Mouse (Mus musculus): Measurements from ENCODE around the gene Cfap74. TPM values are rescaled to one million over a fixed set of nuclear protein-coding genes. Genes with fewer than 3 reads are reported as not detected.
"Not testable (repeated sequence)": the region's sequence is repeated elsewhere in the genome, so short reads cannot be mapped to it uniquely, and the experiment has no call there.

The Cfap74 gene
- total and polyA plus RNA-seq, 2 experiments from 2014 or later, result 0.29 to 1.1 TPM

DNA sequence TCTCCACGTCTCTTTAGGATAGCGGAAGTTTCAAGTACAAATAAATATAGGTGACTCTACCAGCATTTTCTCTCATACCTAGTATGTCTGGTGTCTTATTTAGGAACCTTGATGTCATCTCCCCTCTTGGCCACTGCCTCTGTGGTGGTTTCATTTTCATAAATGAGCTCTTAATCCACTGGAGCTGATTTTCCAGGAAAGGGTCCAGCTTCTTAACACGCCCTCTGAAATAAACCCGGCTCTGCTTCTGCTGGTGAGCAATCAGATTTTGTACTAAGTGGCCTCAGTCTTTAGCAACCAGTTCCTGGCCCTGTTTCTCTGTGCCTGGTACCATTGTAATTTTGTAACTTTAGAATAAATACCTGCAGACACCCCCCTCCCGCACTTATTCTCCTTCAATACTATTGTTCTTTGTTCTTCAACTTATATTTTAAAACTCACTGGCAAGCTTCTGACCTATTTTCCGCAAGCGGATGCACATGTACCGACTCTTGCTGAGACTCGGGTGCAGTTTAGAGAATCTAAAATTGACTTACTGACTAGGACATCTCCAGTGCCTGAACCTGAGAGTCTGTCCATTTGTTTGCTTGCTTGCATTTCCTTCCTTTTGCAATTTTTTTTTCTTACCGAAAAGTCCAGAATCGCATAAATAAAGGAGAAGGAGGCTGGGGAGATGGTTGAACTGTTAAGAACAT is 4.8 kb downstream of the Cfap74 start:
- no peak for TF ChIP-seq EP300 (IDR thresholded peaks at IDR 0.05; ENCODE audit: low read depth)
- TF ChIP-seq CTCF (IDR thresholded peaks at IDR 0.05; ENCODE audit: low read depth), result no peak
- Histone ChIP-seq H3K4me2 (ENCODE audit: low read depth, low read length) (no peak overlapping the region), H3K4me3 (ENCODE audit: low read depth, low read length) (no peak overlapping the region; the same call in 1 of the 2 replicates), H3K27ac (ENCODE audit: low read depth) (no peak overlapping the region; the same call in 1 of the 2 replicates), H3K27me3 (ENCODE audit: control insufficient read depth, insufficient read depth, low read length) (no peaks in the 10 kb centered on the region), H3K4me1 (ENCODE audit: control insufficient read depth, insufficient read depth) (no peaks in the 10 kb centered on the region), H3K36me3 (replicated peaks; ENCODE audit: control insufficient read depth, insufficient read depth, low read length) (no peaks in the 10 kb centered on the region), H3K9me3 (replicated peaks; ENCODE audit: control insufficient read depth, low read length) (no peaks in the 10 kb centered on the region), H3K9ac (replicated peaks; ENCODE audit: low read depth, low read length) (no peak overlapping the region)
- ATAC-seq (ENCODE audit: insufficient read depth, low read depth) (no peak), DNase-seq (ENCODE audit: low spot score) (no peak)
- 83% methylated on average over 11 of the region's 11 CpGs for WGBS

DNA sequence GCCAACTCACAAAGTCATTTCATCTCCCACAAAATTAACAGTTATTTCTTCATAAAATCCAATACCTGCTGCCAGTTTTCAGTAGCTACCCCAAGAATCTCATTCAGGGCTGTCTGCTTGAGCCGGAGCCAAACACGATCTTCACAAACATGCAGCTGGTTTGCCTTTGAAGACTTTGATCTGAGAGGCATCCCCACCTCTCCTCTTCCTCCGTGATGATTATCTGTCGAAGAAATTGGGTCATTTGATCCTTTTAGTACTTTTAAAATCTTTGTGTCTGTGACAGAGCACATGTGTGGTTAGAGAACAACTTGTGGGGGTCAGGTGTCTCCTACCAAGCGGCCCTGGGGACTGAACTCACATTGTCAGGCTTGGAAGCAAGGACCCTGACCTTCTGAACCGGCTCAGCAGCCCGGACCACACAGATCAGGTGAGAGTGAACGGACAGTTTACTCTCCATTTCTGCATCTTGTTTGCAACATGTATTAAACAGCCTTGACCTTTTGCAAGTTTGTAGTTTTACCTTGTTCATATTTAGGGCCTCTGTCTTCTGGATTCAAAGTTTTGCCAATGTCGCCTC is 5.8 kb downstream of the Cfap74 start:
- Histone ChIP-seq H3K4me1 (ENCODE audit: control insufficient read depth, insufficient read depth) (no peaks in the 10 kb centered on the region), H3K27me3 (ENCODE audit: control insufficient read depth, insufficient read depth, low read length) (no peaks in the 10 kb centered on the region), H3K9ac (replicated peaks; ENCODE audit: low read depth, low read length) (no peak overlapping the region), H3K4me2 (ENCODE audit: low read depth, low read length) (no peak overlapping the region; the same call in 1 of the 2 replicates), H3K4me3 (ENCODE audit: low read depth, low read length) (no peak overlapping the region; the same call in 1 of the 2 replicates), H3K9me3 (replicated peaks; ENCODE audit: control insufficient read depth, low read length) (no peaks in the 10 kb centered on the region), H3K27ac (ENCODE audit: low read depth) (no peak overlapping the region; the same call in 1 of the 2 replicates), H3K36me3 (replicated peaks; ENCODE audit: control insufficient read depth, insufficient read depth, low read length) (no peaks in the 10 kb centered on the region)
- no peak for DNase-seq (ENCODE audit: low spot score)
- ATAC-seq (ENCODE audit: insufficient read depth, low read depth), result no peak
- TF ChIP-seq CTCF (IDR thresholded peaks at IDR 0.05; ENCODE audit: low read depth) (no peak), EP300 (IDR thresholded peaks at IDR 0.05; ENCODE audit: low read depth) (no peak)
- 74% methylated on average over 9 of the region's 9 CpGs for WGBS

DNA sequence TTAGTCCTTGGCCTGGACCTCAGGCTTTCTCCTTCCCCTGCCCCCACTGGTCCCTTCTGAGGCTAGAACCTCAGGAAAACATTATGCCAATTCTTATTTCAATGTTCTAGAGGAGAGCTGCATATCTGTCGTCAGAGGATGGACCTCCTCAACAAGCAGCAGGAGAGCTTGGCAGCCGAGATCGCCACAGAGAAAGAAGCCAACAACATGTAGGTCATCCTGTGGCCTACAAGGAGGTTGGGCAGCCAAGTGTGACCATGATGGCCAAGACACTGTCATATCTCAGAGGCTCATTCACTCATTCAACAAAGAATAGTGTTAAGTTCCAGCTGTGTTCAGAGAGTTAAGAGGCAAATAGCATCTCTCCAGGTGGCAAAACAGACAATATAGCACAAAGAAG is 11.1 kb downstream of the Cfap74 start:
- no peak overlapping the region for H3K27ac ChIP-seq (ENCODE audit: low read depth)
- H3K9ac ChIP-seq (replicated peaks; ENCODE audit: low read depth, low read length), result no peak overlapping the region
- 67% methylated on average over 3 of the region's 3 CpGs for WGBS
- DNase-seq (ENCODE audit: low spot score), result no peak
- no peak for TF ChIP-seq CTCF (IDR thresholded peaks at IDR 0.05; ENCODE audit: low read depth)
- no peak overlapping the region for H3K4me3 ChIP-seq (ENCODE audit: low read depth, low read length)
- no peaks in the 10 kb centered on the region for H3K4me1 ChIP-seq (ENCODE audit: control insufficient read depth, insufficient read depth)
- no peak for ATAC-seq (ENCODE audit: insufficient read depth, low read depth)
- H3K9me3 ChIP-seq (replicated peaks; ENCODE audit: control insufficient read depth, low read length), result no peaks in the 10 kb centered on the region
- no peaks in the 10 kb centered on the region for H3K27me3 ChIP-seq (ENCODE audit: control insufficient read depth, insufficient read depth, low read length)
- no peaks in the 10 kb centered on the region for H3K36me3 ChIP-seq (replicated peaks; ENCODE audit: control insufficient read depth, insufficient read depth, low read length)
- H3K4me2 ChIP-seq (ENCODE audit: low read depth, low read length), result no peak overlapping the region

DNA sequence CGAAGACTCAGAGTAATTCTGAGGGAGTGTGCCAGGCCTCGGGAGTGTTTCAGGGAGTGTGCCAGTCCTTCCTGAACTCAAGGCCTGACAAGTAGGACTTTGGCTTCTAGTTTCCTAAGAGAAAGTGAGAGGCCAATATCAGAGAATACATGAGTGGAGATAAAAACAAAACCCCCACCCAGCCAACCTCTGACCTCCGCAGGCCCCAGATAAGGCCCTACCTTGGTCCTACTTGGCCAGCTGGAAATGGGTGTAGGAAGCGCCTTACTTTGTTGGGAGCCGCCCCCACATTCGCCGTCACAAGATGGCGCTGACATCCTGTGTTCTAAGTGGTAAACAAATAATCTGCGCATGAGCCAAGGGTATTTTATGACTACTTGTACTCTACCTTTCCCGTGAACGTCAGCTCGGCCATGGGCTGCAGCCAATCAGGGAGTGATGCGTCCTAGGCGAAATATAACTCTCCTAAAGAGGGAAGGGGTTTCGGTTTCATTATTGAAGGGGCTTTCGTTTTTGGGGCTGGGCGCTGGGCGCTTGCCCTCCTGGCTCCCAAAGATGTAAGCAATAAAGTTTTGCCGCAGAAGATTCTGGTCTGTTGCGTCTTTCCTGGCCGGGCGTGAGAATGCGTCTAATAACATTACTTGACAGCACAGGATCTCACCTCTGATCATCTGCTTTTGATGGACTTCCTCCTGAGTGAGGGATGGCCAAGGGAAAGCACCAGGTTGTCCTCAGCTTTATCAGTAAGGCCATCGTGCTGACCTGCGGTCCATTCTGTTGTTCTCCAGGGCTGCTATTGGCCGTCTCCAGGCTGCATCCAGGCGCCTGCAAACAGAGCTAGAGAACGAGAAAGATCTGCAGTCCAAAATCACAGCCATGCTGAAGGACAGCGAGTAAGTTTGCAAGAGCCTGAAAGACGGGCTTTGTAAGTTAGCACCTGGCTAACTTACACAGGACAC is 12.7 kb downstream of the Cfap74 start:
- DNase-seq (ENCODE audit: low spot score); H3K4me1 ChIP-seq (ENCODE audit: control insufficient read depth, insufficient read depth); H3K9me3 ChIP-seq (replicated peaks; ENCODE audit: control insufficient read depth, low read length); H3K9ac ChIP-seq (replicated peaks; ENCODE audit: low read depth, low read length); H3K27me3 ChIP-seq (ENCODE audit: control insufficient read depth, insufficient read depth, low read length); H3K4me2 ChIP-seq (ENCODE audit: low read depth, low read length); H3K4me3 ChIP-seq (ENCODE audit: low read depth, low read length); ATAC-seq (ENCODE audit: insufficient read depth, low read depth); H3K36me3 ChIP-seq (replicated peaks; ENCODE audit: control insufficient read depth, insufficient read depth, low read length); H3K27ac ChIP-seq (ENCODE audit: low read depth): not testable (repeated sequence)
- WGBS, result 72% methylated on average over 20 of the region's 30 CpGs

DNA sequence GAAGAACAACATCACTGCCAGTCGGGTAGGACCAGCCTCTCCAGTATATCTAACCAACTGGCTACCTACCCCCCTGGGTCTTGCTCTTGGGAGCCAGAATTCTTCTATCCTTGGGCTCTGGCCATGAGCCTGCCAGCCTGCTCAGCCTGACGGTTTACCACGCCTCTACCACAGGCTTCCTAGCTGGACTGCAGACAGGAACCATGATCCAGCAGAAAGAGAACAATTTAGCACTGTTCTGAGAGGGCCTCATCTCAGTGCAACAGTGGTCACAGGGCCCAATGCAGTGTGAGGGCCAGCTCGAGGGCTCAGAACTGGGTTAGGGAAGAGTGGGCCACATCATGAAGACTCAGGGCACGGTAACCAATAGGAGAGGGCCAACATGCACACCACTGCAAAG is 15.0 kb downstream of the Cfap74 start:
- Histone ChIP-seq H3K36me3 (replicated peaks; ENCODE audit: control insufficient read depth, insufficient read depth, low read length) (no peaks in the 10 kb centered on the region), H3K27me3 (ENCODE audit: control insufficient read depth, insufficient read depth, low read length) (no peaks in the 10 kb centered on the region), H3K4me3 (ENCODE audit: low read depth, low read length) (no peak overlapping the region), H3K4me1 (ENCODE audit: control insufficient read depth, insufficient read depth) (no peaks in the 10 kb centered on the region), H3K27ac (ENCODE audit: low read depth) (no peak overlapping the region), H3K9me3 (replicated peaks; ENCODE audit: control insufficient read depth, low read length) (no peaks in the 10 kb centered on the region), H3K4me2 (ENCODE audit: low read depth, low read length) (no peak overlapping the region), H3K9ac (replicated peaks; ENCODE audit: low read depth, low read length) (no peak overlapping the region)
- WGBS, result 69% methylated on average over 5 of the region's 5 CpGs
- no peak for DNase-seq (ENCODE audit: low spot score)
- ATAC-seq (ENCODE audit: insufficient read depth, low read depth), result no peak
- TF ChIP-seq CTCF (IDR thresholded peaks at IDR 0.05; ENCODE audit: low read depth), result no peak
- no peak for TF ChIP-seq EP300 (IDR thresholded peaks at IDR 0.05; ENCODE audit: low read depth)

Measured in heart, postnatal 0 days (tissue).